In genomic region chr11:84995241-84995640, GRCm38 (mm10) we compare ENCODE assay signal across 24 mouse cellular contexts. TPM values are rescaled to one million over a fixed set of nuclear protein-coding genes. Genes with fewer than 3 reads are reported as not detected.
DNase-seq lines count a peak whose midpoint lies in the region; ATAC-seq and TF ChIP-seq lines count a peak whose summit lies in the region.
"Had no signal": no experiment of that assay in that cellular context is flagged by ENCODE, and none has a peak within 500 bp of the region (broad histone marks: within the 10 kb centered on the region; RNA-seq: fewer than 3 reads in every experiment).

No protein-coding gene starts in this region.

- TF ChIP-seq POLR2A in MEL (IDR thresholded peaks at IDR 0.05; ENCODE audit: control insufficient read depth in 1 of 2, insufficient read depth in 1 of 2, low read depth in 1 of 2, low read length in 2 of 2, poor library complexity in 1 of 2), result no peak

- H3K9me3 ChIP-seq in MEL (replicated peaks; ENCODE audit: insufficient read depth, low read length), result no peaks in the 10 kb centered on the region
- H3K9me3 ChIP-seq: embryonic facial prominence, embryonic 10.5 days; embryonic facial prominence, embryonic 13.5 days; forebrain, embryonic 12.5 days; hindbrain, embryonic 12.5 days; hindbrain, embryonic 15.5 days had no signal

- ATAC-seq in Patski, result no peak
- ATAC-seq: activated CD4-positive, CD25-positive, alpha-beta regulatory T cell, adult 4 months; forebrain, embryonic 16.5 days had no signal

- H3K4me1 ChIP-seq in MEL (ENCODE audit: control insufficient read depth in 1 of 2, insufficient read depth in 2 of 2, low read length in 2 of 2), result no peaks in the 10 kb centered on the region
- H3K4me1 ChIP-seq: embryonic facial prominence, embryonic 10.5 days; embryonic facial prominence, embryonic 13.5 days; forebrain, embryonic 12.5 days; hindbrain, embryonic 12.5 days; hindbrain, embryonic 15.5 days had no signal

- H3K9ac ChIP-seq in MEL (ENCODE audit: control insufficient read depth, low read depth, low read length, poor library complexity, severe bottlenecking), result no peak overlapping the region
- H3K9ac ChIP-seq: embryonic facial prominence, embryonic 13.5 days; forebrain, embryonic 12.5 days; hindbrain, embryonic 12.5 days; hindbrain, embryonic 15.5 days had no signal

- TF ChIP-seq RAD21 in MEL (IDR thresholded peaks at IDR 0.05; ENCODE audit: low read depth, low read length), result peak; percentile 43

- no peak for TF ChIP-seq EP300 in MEL (IDR thresholded peaks at IDR 0.05; ENCODE audit: low read depth in 1 of 2, low read length in 2 of 2)

- DNase-seq in kidney, adult 9 months, result peak; percentile 11
- DNase-seq in kidney, postnatal 10 days, result no peak
- peak; percentile 28 for DNase-seq in lung, postnatal 36 days
- DNase-seq in lung, postnatal 10 days, result no peak
- DNase-seq in MEL (ENCODE audit: low read depth, low spot score), result peak; percentile 80
- no peak for DNase-seq in Patski (ENCODE audit: low read depth, low spot score)
- DNase-seq in ovary, postnatal 10 days (ENCODE audit: low spot score), result no peak
- DNase-seq: adrenal gland, adult 8-10 months; adrenal gland, postnatal 25 days; cerebellum, adult 11-12 months; cerebellum, adult 8-10 months; cerebellum, postnatal 36 days; embryo, embryonic 11 days; gastrocnemius, postnatal 14 days; heart, adult 18-20 months had no signal

- H3K27ac ChIP-seq in MEL (ENCODE audit: control insufficient read depth, low read depth, low read length), result no peak overlapping the region
- H3K27ac ChIP-seq: embryonic facial prominence, embryonic 10.5 days; embryonic facial prominence, embryonic 13.5 days; forebrain, embryonic 12.5 days; hindbrain, embryonic 12.5 days; hindbrain, embryonic 15.5 days had no signal

- H3K36me3 ChIP-seq in MEL (ENCODE audit: control insufficient read depth in 1 of 2, insufficient read depth in 2 of 2, low read length in 2 of 2), result peaks cover 3 to 11% of the 10 kb centered on the region in 2 experiments

- H3K79me2 ChIP-seq in MEL (ENCODE audit: control insufficient read depth, insufficient read depth, low read length, poor library complexity), result no peaks in the 10 kb centered on the region

- H3K27me3 ChIP-seq in MEL (ENCODE audit: control insufficient read depth in 1 of 2, insufficient read depth in 2 of 2, low read length in 2 of 2) (no peaks in the 10 kb centered on the region), Patski (no peaks in the 10 kb centered on the region)
- H3K27me3 ChIP-seq: embryonic facial prominence, embryonic 13.5 days; forebrain, embryonic 12.5 days; hindbrain, embryonic 12.5 days; hindbrain, embryonic 15.5 days had no signal

- TF ChIP-seq CTCF in MEL (IDR thresholded peaks at IDR 0.05 in 2 of 3, conservative IDR thresholded peaks at IDR 0.05 in 1 of 3; ENCODE audit: control insufficient read depth in 1 of 3, insufficient read depth in 1 of 3, low read depth in 2 of 3, low read length in 3 of 3, poor library complexity in 1 of 3, severe bottlenecking in 1 of 3) (peak; percentile 42 to 73 (median 67); a peak in 5 of 6 replicates), Patski (IDR thresholded peaks at IDR 0.05) (peak; percentile 56)

- CTCF ChIA-PET in Patski (lab: Charles Lee), result interaction anchor here (0.8 to 1.5 kb wide), 4 partner anchors 10 to 177 kb away, joined by 3 to 5 read pairs (median 4); no protein-coding TSS in a partner anchor

- POLR2A ChIA-PET in Patski (lab: Charles Lee), result no interaction called here

- H3K4me3 ChIP-seq in MEL (ENCODE audit: control insufficient read depth in 1 of 2, insufficient read depth in 1 of 2, low read depth in 2 of 2, low read length in 2 of 2), result no peak overlapping the region
- H3K4me3 ChIP-seq: embryonic facial prominence, embryonic 10.5 days; embryonic facial prominence, embryonic 13.5 days; erythroblast, embryonic 14.5 days; forebrain, embryonic 12.5 days; hindbrain, embryonic 12.5 days; hindbrain, embryonic 15.5 days had no signal

- in situ Hi-C loops in Patski (cut with MboI; ENCODE audit: low pct_unique_long_range_greater_than_20kb), result no loop called here

TF ChIP-seq in MEL, 35 proteins besides CTCF, POLR2A, EP300 and RAD21:
- TF ChIP-seq E2F4 (IDR thresholded peaks at IDR 0.05; ENCODE audit: borderline replicate concordance, low read depth, low read length) (no peak), ZKSCAN1 (IDR thresholded peaks at IDR 0.05; ENCODE audit: low read depth, low read length) (no peak), MYB (IDR thresholded peaks at IDR 0.05; ENCODE audit: low read depth, low read length) (no peak), MYC (IDR thresholded peaks at IDR 0.05; ENCODE audit: low read depth, low read length) (peak; percentile 83), POLR2AphosphoS2 (IDR thresholded peaks at IDR 0.05; ENCODE audit: low read length) (no peak), ZC3H11A (IDR thresholded peaks at IDR 0.05; ENCODE audit: low read depth, low read length) (peak; percentile 34; the same call in 1 of the 2 replicates), MXI1 (IDR thresholded peaks at IDR 0.05; ENCODE audit: low read depth, low read length) (no peak), SMC3 (IDR thresholded peaks at IDR 0.05; ENCODE audit: low read depth, low read length) (peak; percentile 60), TBP (IDR thresholded peaks at IDR 0.05; ENCODE audit: low read depth, low read length) (no peak), USF1 (IDR thresholded peaks at IDR 0.05; ENCODE audit: low read depth, low read length) (no peak), TCF12 (IDR thresholded peaks at IDR 0.05; ENCODE audit: low read depth, low read length) (no peak), ETS1 (IDR thresholded peaks at IDR 0.05; ENCODE audit: low read depth, low read length) (no peak), ZMIZ1 (IDR thresholded peaks at IDR 0.05; ENCODE audit: low read depth, low read length) (no peak), HCFC1 (IDR thresholded peaks at IDR 0.05; ENCODE audit: low read depth, low read length) (no peak), MAX (IDR thresholded peaks at IDR 0.05; ENCODE audit: low read length) (no peak), NRF1 (IDR thresholded peaks at IDR 0.05; ENCODE audit: insufficient read depth, low read depth, low read length, poor library complexity, severe bottlenecking) (no peak)

RNA-seq across cellular contexts. Expression of gene Car4, which starts 37.7 kb away (rescaled TPM):
- not detected in 2 replicates for total RNA-seq in MEL (2012; rRNA removed)
- polyA plus RNA-seq in MEL (2012; ENCODE audit: insufficient read depth in 1 of 2, insufficient read length in 2 of 2, low read depth in 1 of 2, low replicate concordance in 2 of 2, missing spikeins in 1 of 2), result not detected
- polyA plus RNA-seq in Patski (2021), result not detected
- total RNA-seq: hematopoietic stem cell, adult 5-6 weeks had no signal
- polyA plus RNA-seq: activated CD4-positive, CD25-positive, alpha-beta regulatory T cell, adult 4 months; embryonic facial prominence, embryonic 13.5 days; erythroblast, embryonic 14.5 days had no signal

Comparison
In these comparisons a context has a peak if more than half of its experiments do, and no peak if none do; other contexts are left out.
1. DNase-seq: peak in kidney, adult 9 months (single experiment), lung, postnatal 36 days (single experiment) and MEL (single experiment); none in kidney, postnatal 10 days (single experiment), lung, postnatal 10 days (single experiment), Patski (single experiment) and ovary, postnatal 10 days (single experiment).